ENCODE assay signal across 19 mouse cellular contexts in genomic region chr10:22720781-22721529, GRCm38 (mm10). TPM values are rescaled to one million over a fixed set of nuclear protein-coding genes. Genes with fewer than 3 reads are reported as not detected.
DNase-seq lines count a peak whose midpoint lies in the region; ATAC-seq and TF ChIP-seq lines count a peak whose summit lies in the region.
"Had no signal": no experiment of that assay in that cellular context is flagged by ENCODE, and none has a peak within 500 bp of the region (broad histone marks: within the 10 kb centered on the region; RNA-seq: fewer than 3 reads in every experiment).

No protein-coding gene starts in this region.

- H3K27me3 ChIP-seq in heart, embryonic 11.5 days (ENCODE audit: control insufficient read depth, insufficient read depth, low read length), result no peaks in the 10 kb centered on the region
- no peaks in the 10 kb centered on the region for H3K27me3 ChIP-seq in myocyte (ENCODE audit: control insufficient read depth, insufficient read depth, insufficient read length)
- H3K27me3 ChIP-seq: CH12.LX; embryonic facial prominence, embryonic 13.5 days; forebrain, embryonic 12.5 days; heart, embryonic 12.5 days had no signal

- peak; percentile 86 for DNase-seq in heart, adult 11 months
- DNase-seq in testis, postnatal 10 days (ENCODE audit: low spot score), result peak; percentile 27
- DNase-seq in testis, postnatal 14 days (ENCODE audit: low spot score), result no peak
- no peak for DNase-seq in urinary bladder, postnatal 36 days (ENCODE audit: low spot score in 2 of 2)
- DNase-seq: adrenal gland, adult 8-10 months; adrenal gland, postnatal 36 days; cerebellum, adult 11-12 months; cerebellum, adult 9-10 months; gastrocnemius, postnatal 10 days had no signal

- peaks cover 20% of the 10 kb centered on the region for H3K4me1 ChIP-seq in heart, embryonic 11.5 days (ENCODE audit: control insufficient read depth, insufficient read depth, low read length)
- H3K4me1 ChIP-seq: hindbrain, embryonic 10.5 days had no signal

- no peak overlapping the region for H3K4me3 ChIP-seq in heart, embryonic 11.5 days (ENCODE audit: low read depth, low read length)
- H3K4me3 ChIP-seq in myocyte, result no peak overlapping the region
- H3K4me3 ChIP-seq: embryonic facial prominence, embryonic 13.5 days; forebrain, embryonic 12.5 days; heart, adult 2 months; heart, embryonic 12.5 days; hindbrain, embryonic 10.5 days had no signal

- H3K9me3 ChIP-seq in heart, embryonic 11.5 days (replicated peaks; ENCODE audit: control insufficient read depth, low read length), result no peaks in the 10 kb centered on the region
- H3K9me3 ChIP-seq: embryonic facial prominence, embryonic 13.5 days; forebrain, embryonic 12.5 days; heart, embryonic 12.5 days; hindbrain, embryonic 10.5 days had no signal

- no peak overlapping the region for H3ac ChIP-seq in myocyte (ENCODE audit: control insufficient read depth, insufficient read length)

- no peak overlapping the region for H3K9ac ChIP-seq in heart, embryonic 11.5 days (ENCODE audit: low read depth, low read length)
- H3K9ac ChIP-seq: embryonic facial prominence, embryonic 13.5 days; forebrain, embryonic 12.5 days; heart, embryonic 12.5 days; hindbrain, embryonic 14.5 days had no signal

- H3K27ac ChIP-seq in heart, embryonic 11.5 days (ENCODE audit: low read depth, low read length), result no peak overlapping the region
- H3K27ac ChIP-seq: embryonic facial prominence, embryonic 13.5 days; forebrain, embryonic 12.5 days; heart, adult 2 months; hindbrain, embryonic 10.5 days; hindbrain, embryonic 14.5 days had no signal

- H3K4me2 ChIP-seq in heart, embryonic 11.5 days, result no peak overlapping the region
- H3K4me2 ChIP-seq in myocyte (ENCODE audit: low read depth), result peak overlapping the region; percentile 19
- H3K4me2 ChIP-seq: embryonic facial prominence, embryonic 13.5 days; forebrain, embryonic 12.5 days; heart, embryonic 12.5 days; hindbrain, embryonic 14.5 days had no signal

- WGBS in heart, embryonic 11.5 days (ENCODE audit: insufficient replicate concordance), result 87% methylated on average over 5 of the region's 5 CpGs

- peaks cover 100% of the 10 kb centered on the region for H3K79me2 ChIP-seq in myocyte (ENCODE audit: control insufficient read depth, insufficient read depth)

- no peak for ATAC-seq in heart, embryonic 11.5 days (replicated peaks; ENCODE audit: insufficient number of reproducible peaks, low FRiP score, low TSS enrichment)
- ATAC-seq: forebrain, embryonic 16.5 days had no signal

- no peak for TF ChIP-seq POLR2A in myocyte (IDR thresholded peaks at IDR 0.05; ENCODE audit: insufficient read length, low read depth)

- no peaks in the 10 kb centered on the region for H3K36me3 ChIP-seq in heart, embryonic 11.5 days (ENCODE audit: control insufficient read depth, insufficient read depth, low read length)
- H3K36me3 ChIP-seq in myocyte (ENCODE audit: control insufficient read depth, insufficient read depth), result no peaks in the 10 kb centered on the region
- H3K36me3 ChIP-seq: embryonic facial prominence, embryonic 13.5 days; forebrain, embryonic 12.5 days; heart, embryonic 12.5 days; hindbrain, embryonic 10.5 days had no signal

TF ChIP-seq in myocyte, 11 proteins besides CTCF, POLR2A, EP300 and RAD21:
- no peak for TF ChIP-seq MAX (IDR thresholded peaks at IDR 0.05; ENCODE audit: low read depth)
- TF ChIP-seq MYOG (IDR thresholded peaks at IDR 0.05; ENCODE audit: control insufficient read depth in 1 of 3, insufficient read depth in 1 of 3, insufficient read length in 2 of 3, low read depth in 2 of 3), result peak in 2 of 3 experiments; percentile 64
- TF ChIP-seq E2F4 (IDR thresholded peaks at IDR 0.05; ENCODE audit: insufficient read depth), result no peak
- TF ChIP-seq USF1 (IDR thresholded peaks at IDR 0.05; ENCODE audit: low read depth), result no peak
- TF ChIP-seq TCF3 (IDR thresholded peaks at IDR 0.05; ENCODE audit: insufficient read length, low read depth), result no peak
- no peak for TF ChIP-seq POLR2AphosphoS2 (IDR thresholded peaks at IDR 0.05; ENCODE audit: insufficient read length, low read depth)
- no peak for TF ChIP-seq SRF (IDR thresholded peaks at IDR 0.05; ENCODE audit: control insufficient read depth, insufficient read length, low read depth)
- TF ChIP-seq TCF12 (IDR thresholded peaks at IDR 0.05; ENCODE audit: insufficient read depth, poor library complexity, severe bottlenecking), result no peak
- no peak for TF ChIP-seq CEBPB (IDR thresholded peaks at IDR 0.05; ENCODE audit: insufficient read depth, poor library complexity, severe bottlenecking)
- TF ChIP-seq REST (IDR thresholded peaks at IDR 0.05; ENCODE audit: insufficient read depth, insufficient read length), result no peak
- peak in 2 of 3 experiments; percentile 33 for TF ChIP-seq MYOD1 (IDR thresholded peaks at IDR 0.05; ENCODE audit: control insufficient read depth in 1 of 3, insufficient read length in 2 of 3, low read depth in 2 of 3)

RNA-seq across cellular contexts. Expression of gene Tbpl1, which starts 10.8 kb away (rescaled TPM):
- polyA plus RNA-seq in heart, embryonic 11.5 days (2014; fragmentation: Nextera tagmentation; extraction: Ambion mirVana), result 57.8 and 59.9 TPM in 2 replicates
- 72.5 TPM for polyA plus RNA-seq in myocyte (2012; fragmentation: generic; extraction: Trizol)

Comparison
In these comparisons a context has a peak if more than half of its experiments do, and no peak if none do; other contexts are left out.
1. DNase-seq: peak in heart, adult 11 months (single experiment) and testis, postnatal 10 days (single experiment); none in testis, postnatal 14 days (single experiment) and urinary bladder, postnatal 36 days (0 of 2).